Mouse (Mus musculus) left cerebral cortex, adult 8-10 months (tissue): ENCODE data around the gene Prep. TPM values are rescaled to one million over a fixed set of nuclear protein-coding genes. Genes with fewer than 3 reads are reported as not detected.
"Not testable (repeated sequence)": the region's sequence is repeated elsewhere in the genome, so short reads cannot be mapped to it uniquely, and the experiment has no call there.

ENCODE experiments used
- DNase-seq, 2 experiments: peaks; one replicate each; pipeline ENCODE4 v3.0.0; 2022; ENCODE audit warnings: low spot score in 2 of 2
- total RNA-seq, 4 experiments: library from RNA; stranded (reverse); gene quantifications; 2 replicates each; pipeline ENCODE4 v1.2.4; 2022

Gene Prep
- total RNA-seq, 4 experiments from 2014 or later, result 8.4 to 8.9 (median 8.6) TPM

DNA sequence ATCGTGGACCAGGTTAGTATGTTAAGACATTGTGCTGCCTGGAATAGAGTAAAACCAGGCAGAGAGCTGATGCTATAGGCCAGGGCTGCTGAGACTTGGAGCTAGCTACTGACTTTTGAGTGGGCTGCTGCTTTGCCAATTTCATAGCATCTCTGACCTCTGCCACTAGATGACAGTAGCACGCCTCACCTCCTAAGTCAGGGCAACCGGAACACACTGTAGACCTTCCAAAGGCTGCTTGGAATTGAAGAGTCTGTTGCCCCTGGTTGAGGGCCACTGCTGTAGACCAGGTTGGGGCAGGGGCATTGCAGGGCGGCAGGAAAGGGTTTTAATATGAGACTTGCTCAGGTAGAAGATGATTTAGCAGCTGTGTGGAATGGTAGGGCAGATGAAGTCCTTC lies 47.5 kb downstream of the Prep start:
- DNase-seq, result no peak

GRCm38 (mm10) chr10:45116832-45117231 lies 49.8 kb downstream of the Prep start:
- no peak for DNase-seq

GRCm38 (mm10) chr10:45118389-45118788 lies 51.4 kb downstream of the Prep start:
- DNase-seq, result no peak

- no peak for DNase-seq
These were observed 54.6 kb downstream of the Prep start for GRCm38 (mm10) chr10:45121637-45122036.

GRCm38 (mm10) chr10:45122476-45122875 lies 55.5 kb downstream of the Prep start:
- no peak for DNase-seq

DNA sequence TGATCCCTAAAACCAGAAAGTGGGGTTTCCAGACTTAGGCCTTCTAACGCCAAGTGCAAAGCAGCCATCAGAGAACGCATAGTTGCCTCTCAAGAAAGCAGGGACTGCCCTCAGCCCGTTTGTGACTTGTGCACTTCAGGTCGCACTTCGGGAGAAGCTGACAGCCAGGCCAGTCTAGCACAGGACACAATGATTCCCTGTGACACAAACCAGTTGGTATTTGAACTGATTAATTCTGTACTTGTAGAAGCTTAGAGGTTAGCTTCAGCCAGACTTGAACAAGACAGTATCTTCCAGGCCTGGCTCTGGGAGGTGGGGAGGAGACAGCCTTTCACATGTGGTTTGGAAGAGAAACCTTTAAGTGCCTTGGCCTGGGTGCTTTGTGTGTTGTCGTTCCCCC lies 56.0 kb downstream of the Prep start:
- no peak for DNase-seq

GRCm38 (mm10) chr10:45129105-45129504 lies 62.1 kb downstream of the Prep start:
- no peak for DNase-seq

DNA sequence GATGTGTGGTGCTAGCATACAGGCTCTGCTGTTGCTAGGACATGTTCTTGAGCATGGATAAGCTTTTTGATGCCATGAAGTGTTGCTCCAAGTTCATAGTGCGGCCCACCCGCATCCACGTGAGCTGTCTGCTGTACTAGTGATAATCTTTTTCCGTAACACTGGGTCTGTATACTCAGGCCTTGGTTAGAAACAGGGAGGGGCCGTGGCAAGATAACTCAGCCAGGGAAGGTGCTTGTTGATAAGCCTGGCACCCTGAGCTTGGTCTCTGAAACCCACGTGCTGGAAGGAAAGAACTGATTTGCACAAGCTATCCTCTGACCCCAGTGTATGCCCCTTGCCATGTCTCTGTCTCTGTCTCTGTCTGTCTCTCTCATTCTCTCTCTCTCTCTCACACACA lies 63.0 kb downstream of the Prep start:
- DNase-seq, result no peak

- DNase-seq, result no peak
These were observed 65.4 kb downstream of the Prep start for GRCm38 (mm10) chr10:45132371-45132770.

DNA sequence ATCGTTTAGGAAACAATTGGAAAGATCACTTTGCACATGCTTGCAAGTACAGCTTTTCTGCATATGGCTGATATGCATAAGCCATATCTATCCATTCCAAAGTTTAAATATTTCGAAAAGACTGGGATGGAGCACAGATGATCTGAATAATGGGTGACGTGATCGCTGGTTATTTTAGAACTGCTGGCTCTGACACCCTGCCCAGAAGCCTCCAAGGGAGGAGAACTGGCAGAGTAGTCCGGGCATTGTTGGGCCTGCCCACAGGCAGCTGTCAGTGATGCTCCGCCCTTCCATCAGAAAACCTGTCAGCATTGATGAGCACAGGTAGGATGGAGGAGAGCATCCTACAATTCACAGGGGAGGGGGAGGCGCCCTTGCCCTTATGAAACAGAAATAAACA lies 69.8 kb downstream of the Prep start:
- DNase-seq, result peak in 1 of 2 experiments; percentile 48

DNA sequence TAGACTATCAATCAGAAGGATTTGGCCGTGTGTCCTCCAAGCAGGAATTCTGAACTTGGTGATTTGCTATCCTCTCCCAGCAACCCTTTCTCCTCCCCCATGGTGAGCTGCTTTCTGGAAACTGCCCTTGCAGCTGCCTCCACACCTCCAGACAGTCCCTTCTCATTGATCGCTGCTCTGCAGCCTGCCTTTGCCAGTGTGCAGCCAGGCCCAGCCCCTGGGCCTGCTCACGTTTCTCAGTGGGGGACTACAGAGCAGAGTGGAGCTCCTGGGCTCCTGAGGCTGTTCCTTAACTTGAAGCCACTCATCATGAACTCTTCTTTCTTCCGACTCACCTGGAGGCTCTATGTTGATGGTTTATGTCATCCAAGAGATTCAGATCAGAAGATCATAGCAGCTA lies 72.9 kb downstream of the Prep start:
- DNase-seq, result no peak

GRCm38 (mm10) chr10:45140474-45141212 lies 73.6 kb downstream of the Prep start:
- no peak for DNase-seq

DNA sequence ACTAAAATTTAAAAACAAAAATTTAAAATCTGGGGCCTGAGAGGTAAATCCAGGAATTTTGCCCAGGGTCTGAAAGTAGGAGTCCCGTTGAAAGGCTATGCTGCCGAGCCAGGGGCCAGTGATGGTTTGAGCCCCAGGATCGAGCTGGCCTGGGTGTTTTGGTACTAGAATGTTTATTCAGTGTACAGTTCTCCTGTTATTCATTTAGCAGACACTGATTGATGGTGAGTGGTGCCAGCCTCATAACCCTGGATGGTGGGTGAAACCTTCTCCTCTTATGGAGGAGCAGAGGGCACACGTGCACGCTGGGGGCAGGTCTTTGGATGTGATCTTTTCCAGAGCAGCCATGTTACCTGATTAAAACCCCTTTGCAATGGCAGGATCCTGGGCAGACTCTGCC lies 75.4 kb downstream of the Prep start:
- no peak for DNase-seq

- DNase-seq, result no peak
These were observed 77.2 kb downstream of the Prep start for GRCm38 (mm10) chr10:45144038-45144817.

DNA sequence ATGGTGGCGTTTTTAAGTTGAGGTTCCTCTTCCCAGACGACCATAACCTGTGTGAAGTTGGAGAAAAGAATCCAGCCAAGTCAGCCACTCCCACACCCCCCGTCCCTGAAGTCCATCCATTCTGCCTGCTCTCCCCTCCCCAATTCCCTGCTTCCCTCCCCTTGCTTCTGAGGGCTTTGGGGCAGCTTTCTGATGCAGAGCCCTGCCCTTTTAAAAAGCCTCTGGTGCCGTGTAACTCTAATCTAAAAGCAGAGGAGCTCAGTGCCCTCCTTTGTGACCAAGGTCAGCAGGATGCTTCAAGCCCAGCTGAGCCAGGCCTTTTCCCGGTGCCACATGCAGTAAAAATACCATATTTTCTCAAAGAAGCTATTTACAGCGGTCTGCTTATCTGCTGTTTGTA lies 79.8 kb downstream of the Prep start:
- DNase-seq, result no peak

DNA sequence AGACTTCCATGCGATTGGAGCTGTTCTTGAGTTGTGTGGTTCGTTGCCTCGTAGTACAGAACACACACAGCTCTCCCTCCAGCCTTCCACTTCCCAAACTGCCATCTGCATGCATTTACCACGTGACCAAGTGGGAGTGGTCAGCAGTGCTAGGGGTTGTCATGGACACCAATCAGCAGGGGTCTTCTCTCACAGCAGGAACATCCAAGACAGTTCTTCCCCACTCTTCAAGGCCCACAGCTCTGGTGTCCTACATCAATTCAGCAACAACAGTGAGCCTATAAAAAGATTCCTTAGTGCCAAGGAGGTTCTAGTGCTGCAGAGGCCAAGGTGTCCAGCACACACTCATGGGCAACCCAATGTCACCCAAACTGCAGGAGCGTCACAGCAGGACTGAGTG lies 84.1 kb downstream of the Prep start:
- no peak for DNase-seq

GRCm38 (mm10) chr10:45151771-45152692 lies 85.0 kb downstream of the Prep start:
- no peak for DNase-seq

GRCm38 (mm10) chr10:45154557-45155060 lies 87.6 kb downstream of the Prep start:
- DNase-seq, result no peak

DNA sequence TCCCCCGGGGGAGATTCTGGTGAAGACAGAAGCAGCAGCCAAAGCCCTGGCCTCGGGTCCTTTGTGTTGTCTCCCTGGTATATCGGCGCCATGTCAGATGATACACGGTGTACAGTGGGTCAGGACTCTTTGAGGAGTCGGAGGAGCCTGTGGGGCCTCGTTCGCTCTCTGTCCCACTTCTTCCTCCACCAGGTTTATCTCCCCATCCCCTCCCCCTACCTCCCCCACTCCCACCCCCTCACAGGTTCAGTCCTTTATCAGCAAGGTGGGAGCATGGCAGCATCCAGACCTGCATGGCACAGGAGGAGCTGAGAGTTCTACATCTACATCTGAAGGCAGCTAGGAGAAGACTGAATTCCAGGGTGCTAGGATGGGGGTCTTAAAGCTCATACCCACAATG lies 98.8 kb downstream of the Prep start:
- no peak for DNase-seq

- no peak for DNase-seq
These were observed 106.9 kb downstream of the Prep start for GRCm38 (mm10) chr10:45173927-45174326.

GRCm38 (mm10) chr10:45174345-45174744 lies 107.3 kb downstream of the Prep start:
- DNase-seq, result no peak

DNA sequence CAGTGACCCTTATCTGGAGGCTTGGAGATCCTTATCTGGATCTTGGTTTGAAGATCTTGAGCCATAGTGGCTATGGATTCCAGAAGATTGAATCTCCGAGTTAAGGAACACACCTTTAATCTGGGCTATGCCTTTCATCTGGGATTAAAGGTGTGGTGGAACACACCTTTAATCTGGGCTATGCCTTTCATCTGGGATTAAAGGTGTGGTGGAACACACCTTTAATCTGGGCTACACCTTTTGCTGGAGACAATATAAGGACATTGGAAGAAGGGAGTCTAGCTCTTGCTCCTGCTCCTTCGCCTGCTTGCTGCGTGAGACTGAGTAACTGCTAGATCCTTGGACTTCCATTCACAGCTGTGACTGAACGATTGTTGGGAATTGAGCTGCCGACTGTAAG lies 110.8 kb downstream of the Prep start, which contains the start of gene Popdc3:
Gene Popdc3, plus strand, starts transcription at position 301 of the 400 bp plus-strand sequence.
- DNase-seq, result not testable (repeated sequence)
